Mouse (Mus musculus): ENCODE data around the gene Ptprf.

DNA sequence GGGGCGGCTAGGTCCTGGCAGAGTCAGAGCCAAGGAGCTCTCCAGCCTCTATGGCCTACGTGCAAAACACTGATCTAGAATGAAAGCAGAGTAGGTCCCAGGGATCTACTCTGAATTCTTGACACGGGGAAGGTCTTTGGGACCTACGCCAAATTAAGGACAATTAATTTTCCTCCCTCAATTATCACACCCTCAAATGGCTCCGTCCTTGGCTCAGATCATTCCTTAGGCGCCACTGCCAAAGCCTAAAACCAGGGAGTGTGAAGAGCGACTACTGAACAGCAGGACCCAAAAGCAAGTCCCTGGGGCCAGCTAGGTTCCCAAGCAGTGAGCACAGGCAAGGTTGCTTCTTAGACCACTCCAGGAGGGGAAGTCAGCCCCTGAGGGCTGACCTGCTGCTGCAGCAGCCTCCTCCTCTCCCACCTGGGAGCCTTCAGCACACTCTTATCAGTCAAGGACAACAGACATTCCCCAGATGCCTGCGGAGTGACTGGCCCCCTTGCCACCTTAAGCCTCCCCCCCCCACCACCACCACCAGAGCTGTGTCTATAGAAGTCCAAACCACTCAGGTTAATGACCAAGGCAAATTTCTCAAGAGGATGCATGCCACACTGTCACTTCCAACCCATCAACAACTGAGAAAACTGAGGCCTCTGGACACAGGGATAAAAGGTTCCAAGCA lies 31.3 kb downstream of the Ptprf start:
- no peak for TF ChIP-seq CTCF (IDR thresholded peaks at IDR 0.05; ENCODE audit: control insufficient read depth, insufficient read depth, low read length)
- no peak for TF ChIP-seq POLR2A (IDR thresholded peaks at IDR 0.05; ENCODE audit: borderline replicate concordance, control insufficient read depth, low read depth, low read length)

Measured in bone marrow, adult 2 months (tissue).